Mouse (Mus musculus) stomach, postnatal 0 days (tissue): ENCODE results near the gene Apol7a.
"Not testable (repeated sequence)": the region's sequence is repeated elsewhere in the genome, so short reads cannot be mapped to it uniquely, and the experiment has no call there.

Experiments used
- CTCF ChIP-seq: IDR thresholded peaks from 2 replicates; pipeline ENCODE4 v1.5.1; 2016; ENCODE audit warnings: antibody characterized with exemption, low read depth, mild to moderate bottlenecking, moderate library complexity
- EP300 ChIP-seq: optimal IDR thresholded peaks from 2 replicates; pipeline ENCODE3; 2016; ENCODE audit warnings: antibody characterized with exemption

- TF ChIP-seq CTCF, EP300: not testable (repeated sequence)
These were observed 48.5 kb upstream of the Apol7a start, which contains the start of gene Apol7b for GRCm38 (mm10) chr15:77447392-77447791.
